Mouse (Mus musculus) right cerebral cortex, adult 18-20 months (tissue): ENCODE measurements around the gene Ccr9.
A peak's percentile ranks its signal among the peaks of the same experiment; 100 is the strongest.
"Not testable (repeated sequence)": the region's sequence is repeated elsewhere in the genome, so short reads cannot be mapped to it uniquely, and the experiment has no call there.

Experiments
- DNase-seq: peaks from one replicate; pipeline ENCODE4 v3.0.0; 2022; ENCODE audit warnings: mixed read lengths

Gene Ccr9

GRCm38 (mm10) chr9:123678327-123679105 is at the start of gene Ccr9, which contains the start of gene Slc6a20a:
Gene Ccr9 (plus strand): TSS chr9:123678439.
Gene Slc6a20a (minus strand): TSS chr9:123678885.
- DNase-seq, result no peak

DNA sequence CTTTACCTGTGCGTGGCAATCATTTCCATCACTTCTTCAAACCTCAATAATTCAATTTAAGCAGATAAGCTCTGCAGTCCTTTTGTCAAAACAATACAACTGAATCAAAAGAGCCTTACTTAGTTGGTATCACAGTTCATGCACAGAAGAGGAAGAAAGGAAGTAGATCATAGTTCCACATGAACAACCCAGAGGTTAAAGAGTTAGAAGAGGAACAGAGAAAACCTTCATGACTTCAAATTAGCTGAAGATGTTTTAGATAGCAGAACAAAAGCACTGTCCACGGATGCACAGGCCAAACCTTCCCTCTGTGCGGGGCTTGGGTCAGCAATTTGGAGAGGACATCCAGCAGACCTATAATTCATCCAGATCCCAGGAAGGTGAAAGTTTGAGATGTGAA is 46.6 kb upstream of the Ccr9 start:
- DNase-seq, result no peak

- no peak for DNase-seq
These were observed 46.0 kb upstream of the Ccr9 start, which contains the start of gene Slc6a20b for GRCm38 (mm10) chr9:123632281-123632680. Gene Slc6a20b (minus strand): TSS chr9:123632565.

GRCm38 (mm10) chr9:123632993-123633392 is 45.2 kb upstream of the Ccr9 start:
- no peak for DNase-seq

DNA sequence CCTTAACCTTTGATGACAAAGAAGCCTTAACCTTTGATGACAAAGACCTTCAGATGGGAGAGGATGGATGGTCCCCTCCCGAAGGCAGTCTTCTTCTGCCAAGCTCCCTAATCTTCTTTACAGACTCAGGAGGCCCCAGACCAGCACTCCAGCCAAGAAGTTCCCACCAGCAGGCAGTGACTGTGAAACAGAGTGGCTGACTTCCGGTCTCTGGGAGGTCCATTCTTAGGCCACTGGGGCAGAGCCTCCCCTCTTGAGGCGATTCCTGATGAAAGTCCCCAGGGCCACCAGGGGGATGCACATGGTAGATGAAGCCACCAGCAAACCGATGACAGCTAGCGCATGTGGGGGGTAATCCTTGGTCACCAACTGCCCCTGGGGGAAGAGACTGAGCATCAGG is 41.5 kb upstream of the Ccr9 start:
- DNase-seq, result no peak

- DNase-seq, result no peak
These were observed 40.0 kb upstream of the Ccr9 start for GRCm38 (mm10) chr9:123638231-123638630.

DNA sequence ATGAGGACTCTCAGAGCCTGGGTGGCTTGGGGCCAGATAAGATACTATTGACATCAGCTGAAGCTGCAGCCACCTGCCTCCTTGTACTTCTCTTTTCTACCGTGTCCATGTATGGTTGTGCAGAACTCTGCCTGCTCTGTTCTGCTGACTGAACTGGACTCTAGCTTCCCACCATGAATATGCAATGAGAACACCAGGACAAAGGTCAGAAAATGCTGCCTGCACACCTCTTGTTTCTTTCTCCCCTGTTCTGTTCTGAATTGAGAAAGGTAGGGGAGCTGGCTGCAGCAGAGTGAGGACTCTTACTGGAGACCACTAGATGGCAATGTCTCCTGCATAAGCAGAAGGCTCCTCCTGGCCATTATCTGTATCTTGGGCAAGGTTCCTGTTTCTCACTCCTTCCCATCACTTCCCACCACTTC is 39.6 kb upstream of the Ccr9 start:
- peak; percentile 22 for DNase-seq

- no peak for DNase-seq
These were observed 38.1 kb upstream of the Ccr9 start for GRCm38 (mm10) chr9:123640106-123640505.

- DNase-seq, result no peak
These were observed 28.3 kb upstream of the Ccr9 start for GRCm38 (mm10) chr9:123649785-123650511.

DNA sequence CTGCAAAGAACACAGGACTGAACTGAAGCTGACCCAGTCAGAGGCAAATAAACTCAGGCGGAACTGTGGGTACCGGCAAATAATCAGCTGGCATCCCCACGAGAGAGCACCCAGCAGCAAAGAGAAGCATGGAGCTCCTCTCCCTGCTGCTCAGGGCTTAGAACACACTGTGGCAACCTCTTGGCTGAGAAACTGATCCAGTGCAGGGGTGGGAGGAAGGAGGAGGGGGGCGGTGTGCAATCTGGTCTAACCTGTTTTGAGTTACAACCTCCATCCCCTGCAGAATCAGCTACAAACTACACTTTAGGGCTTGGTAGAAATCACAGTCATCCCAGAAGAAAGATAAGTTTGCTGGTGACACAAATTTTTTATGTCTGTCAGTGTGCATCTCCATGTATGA is 26.9 kb upstream of the Ccr9 start:
- no peak for DNase-seq

GRCm38 (mm10) chr9:123657457-123657856 is 20.8 kb upstream of the Ccr9 start:
- no peak for DNase-seq

DNA sequence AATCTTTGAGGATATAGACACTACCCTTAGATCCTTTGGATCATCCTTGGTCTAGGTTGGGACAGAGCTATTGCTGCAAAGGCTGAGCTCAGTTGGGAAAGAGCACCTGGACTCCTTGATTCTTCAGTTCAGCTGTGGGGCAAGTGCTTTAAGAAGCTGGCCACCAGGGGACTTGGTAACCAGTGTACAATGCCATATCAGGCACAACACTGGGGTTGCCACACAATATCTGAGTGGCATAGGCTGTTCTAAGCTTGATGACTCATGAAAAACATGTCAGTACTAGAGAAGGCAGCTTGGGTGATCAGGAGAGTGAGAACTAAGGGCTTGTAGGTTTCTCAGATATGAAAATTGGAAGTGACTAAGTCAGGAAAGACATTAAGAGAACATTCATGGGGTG is 19.3 kb upstream of the Ccr9 start:
- no peak for DNase-seq

DNA sequence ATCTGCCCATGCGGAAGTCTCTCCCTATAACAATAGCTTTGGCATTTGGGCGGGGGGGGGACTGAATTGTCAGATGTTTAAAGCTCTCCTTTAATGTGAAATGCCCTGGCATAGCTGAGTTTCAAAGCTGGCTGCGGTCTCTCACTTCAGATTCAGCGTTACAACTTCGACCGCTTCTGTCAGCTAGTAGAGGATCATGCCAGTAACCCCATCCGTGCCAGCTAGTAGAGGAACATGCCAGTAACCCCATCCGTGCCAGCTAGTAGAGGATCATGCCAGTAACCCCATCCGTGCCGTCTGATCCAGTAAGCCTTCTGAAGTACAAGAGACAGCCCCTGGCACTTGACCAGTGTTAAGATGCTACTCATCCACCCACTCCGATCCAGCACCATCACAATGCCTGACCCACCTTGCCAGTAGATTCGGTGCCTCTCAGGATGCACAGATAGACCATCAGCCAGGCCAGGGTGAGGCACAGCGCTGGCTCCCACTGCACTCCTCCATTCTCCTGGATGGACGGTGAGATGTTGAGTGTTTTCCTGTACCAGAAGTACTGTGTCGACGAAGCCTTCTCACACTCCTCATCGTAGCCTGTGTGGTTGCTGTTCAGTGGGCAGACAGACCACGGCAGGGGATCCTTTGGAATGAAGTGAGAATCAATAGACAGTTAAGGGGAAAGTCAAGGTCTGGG is 18.1 kb upstream of the Ccr9 start:
- DNase-seq, result not testable (repeated sequence)

DNA sequence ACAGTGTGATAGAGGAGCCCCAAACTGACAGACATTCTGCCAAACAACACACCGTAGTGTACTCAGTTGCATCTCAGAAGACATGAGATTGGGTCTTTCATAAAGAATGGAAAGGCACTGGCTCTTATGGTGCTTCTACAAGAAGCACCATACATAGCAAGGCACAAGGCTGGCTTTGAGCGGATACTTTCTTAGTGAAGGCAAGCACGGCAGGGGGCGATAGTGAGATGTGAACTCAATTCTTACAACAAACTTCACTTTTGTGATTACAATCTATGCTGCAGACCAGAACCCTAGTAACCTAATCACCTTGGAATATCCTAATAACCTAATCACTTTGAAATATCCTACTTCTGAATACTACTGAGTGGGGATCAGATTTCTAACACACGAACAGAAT is 12.6 kb upstream of the Ccr9 start:
- peak; percentile 15 for DNase-seq

- DNase-seq, result no peak
These were observed 959 bp downstream of the Ccr9 start for GRCm38 (mm10) chr9:123679198-123679597.

GRCm38 (mm10) chr9:123683704-123684103 is 5.5 kb downstream of the Ccr9 start:
- no peak for DNase-seq

DNA sequence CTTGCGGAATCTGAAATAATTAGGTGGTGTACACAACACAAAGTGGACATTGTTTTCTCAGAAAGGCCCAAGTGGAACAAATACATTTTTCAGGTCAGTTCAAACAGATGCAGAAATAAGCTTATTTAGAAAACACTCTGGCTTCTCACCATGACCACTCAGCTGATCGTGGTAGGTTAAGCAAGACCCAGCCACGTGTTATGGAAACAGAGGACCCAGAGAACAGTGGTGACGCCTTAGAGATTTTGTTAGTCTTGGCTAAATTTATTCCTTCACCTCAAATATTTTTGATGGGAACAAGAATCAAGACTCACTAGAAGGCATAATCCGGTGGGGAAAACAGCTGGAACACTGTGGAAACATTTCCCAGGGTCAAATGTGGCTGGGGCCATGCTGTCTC is 8.0 kb downstream of the Ccr9 start:
- no peak for DNase-seq

DNA sequence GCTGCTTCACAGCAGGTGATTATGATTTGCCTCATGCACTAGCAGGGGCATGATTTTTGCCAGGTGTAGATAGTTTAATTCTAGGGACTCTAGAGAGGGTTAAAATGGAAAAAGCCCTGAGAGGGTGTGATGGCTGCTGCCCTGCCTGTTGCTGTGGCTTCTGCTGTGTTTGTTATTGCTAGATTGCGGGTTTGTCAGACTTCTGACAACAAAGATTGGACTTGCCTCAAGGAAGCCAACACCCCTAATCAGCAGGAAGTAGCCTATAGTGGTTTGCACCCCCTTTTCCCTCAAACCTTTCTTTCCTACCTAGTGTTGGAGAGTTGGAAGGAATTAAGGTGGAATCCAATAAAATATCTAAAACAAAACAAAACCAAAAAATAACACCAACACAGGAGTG is 10.0 kb downstream of the Ccr9 start:
- DNase-seq, result no peak

DNA sequence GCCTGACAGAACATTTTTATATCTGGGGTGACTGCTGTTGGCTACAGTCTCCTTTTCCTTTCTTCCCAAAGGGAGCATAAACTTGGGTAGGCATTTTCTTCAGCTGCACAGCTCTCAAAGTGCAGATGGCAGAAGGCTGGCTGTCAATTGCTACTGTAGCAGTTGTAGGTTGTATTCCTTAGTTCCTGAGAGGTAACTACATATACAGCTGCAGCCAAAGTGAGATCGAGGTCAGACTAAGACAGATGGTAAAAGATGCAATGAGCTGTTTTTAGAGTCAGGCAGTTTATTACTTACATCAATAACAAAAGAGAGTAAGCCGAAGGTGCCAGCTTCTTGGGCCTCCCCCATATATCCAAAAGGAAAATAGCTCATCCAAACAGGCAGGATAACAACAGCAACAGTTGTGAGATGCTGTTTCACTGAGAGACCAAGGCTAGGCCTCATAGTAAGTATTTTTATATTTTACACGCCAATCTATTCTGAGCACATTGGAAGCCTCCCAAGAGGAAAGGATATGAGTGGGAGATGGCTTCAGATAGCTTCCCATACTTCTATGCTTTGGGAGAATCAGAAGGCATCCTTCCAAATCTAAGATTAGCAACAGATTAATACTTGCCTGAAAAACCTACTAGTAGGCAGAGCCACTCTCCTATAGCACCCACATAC is 17.5 kb downstream of the Ccr9 start:
- DNase-seq, result peak; percentile 43

GRCm38 (mm10) chr9:123701822-123702221 is 23.6 kb downstream of the Ccr9 start:
- DNase-seq, result no peak

- DNase-seq, result no peak
These were observed 31.0 kb downstream of the Ccr9 start for GRCm38 (mm10) chr9:123709226-123709625.

DNA sequence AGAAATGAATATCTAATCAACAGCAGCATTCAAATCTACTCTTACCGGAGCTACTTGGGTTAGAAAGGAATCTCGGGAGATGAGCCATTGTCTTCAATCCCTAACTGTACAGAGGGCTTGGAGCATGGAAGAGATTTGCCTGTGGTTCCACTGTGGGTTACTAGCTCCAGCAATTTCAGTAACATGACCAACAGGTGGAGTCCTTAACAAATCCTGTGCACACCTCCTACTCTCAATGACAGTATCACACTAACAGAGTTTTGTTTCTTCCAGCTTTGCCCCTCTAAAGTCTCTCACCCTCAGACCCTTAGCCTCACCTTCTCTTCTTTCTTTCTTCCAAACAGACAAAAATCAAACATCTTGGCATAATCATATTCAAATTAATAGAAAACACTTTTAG is 34.9 kb downstream of the Ccr9 start:
- DNase-seq, result no peak

GRCm38 (mm10) chr9:123716301-123716700 is 38.1 kb downstream of the Ccr9 start:
- no peak for DNase-seq
